Mouse (Mus musculus): ENCODE measurements around the gene Fntb. TPM values are rescaled to one million over a fixed set of nuclear protein-coding genes. Genes with fewer than 3 reads are reported as not detected.

The Fntb gene
- polyA plus RNA-seq, 1 experiment from 2014 or later, result 35.2 TPM

DNA sequence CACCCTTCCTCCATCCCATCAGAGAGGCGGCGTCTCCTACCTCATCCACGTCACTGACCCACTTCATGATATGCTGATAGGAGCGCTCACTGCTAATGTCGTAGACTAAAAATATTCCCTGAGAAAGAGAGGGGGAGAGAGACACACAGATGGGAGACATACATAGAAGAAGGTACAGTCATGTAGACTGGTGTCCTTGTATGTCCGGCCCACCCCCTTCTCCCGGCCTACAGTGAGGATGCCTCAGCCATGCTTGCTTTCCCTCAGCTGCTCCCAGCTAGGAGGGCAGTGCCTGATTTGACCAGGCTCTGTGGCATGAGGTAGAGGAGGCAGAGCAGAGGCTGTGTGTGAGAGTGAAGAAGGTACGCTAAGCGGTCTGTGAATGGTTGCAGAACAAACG is 37.6 kb downstream of the Fntb start:
- Histone ChIP-seq H3K36me3 (replicated peaks) (no peaks in the 10 kb centered on the region), H3K27ac (no peak overlapping the region), H3K9me3 (no peaks in the 10 kb centered on the region), H3K9ac (no peak overlapping the region), H3K4me2 (no peak overlapping the region), H3K4me1 (peaks cover 3% of the 10 kb centered on the region; the same call in 1 of the 2 replicates), H3K4me3 (replicated peaks) (no peak overlapping the region), H3K27me3 (no peaks in the 10 kb centered on the region)
- 92% methylated on average over 10 of the region's 10 CpGs for WGBS
- no peak for ATAC-seq (ENCODE audit: low FRiP score)

DNA sequence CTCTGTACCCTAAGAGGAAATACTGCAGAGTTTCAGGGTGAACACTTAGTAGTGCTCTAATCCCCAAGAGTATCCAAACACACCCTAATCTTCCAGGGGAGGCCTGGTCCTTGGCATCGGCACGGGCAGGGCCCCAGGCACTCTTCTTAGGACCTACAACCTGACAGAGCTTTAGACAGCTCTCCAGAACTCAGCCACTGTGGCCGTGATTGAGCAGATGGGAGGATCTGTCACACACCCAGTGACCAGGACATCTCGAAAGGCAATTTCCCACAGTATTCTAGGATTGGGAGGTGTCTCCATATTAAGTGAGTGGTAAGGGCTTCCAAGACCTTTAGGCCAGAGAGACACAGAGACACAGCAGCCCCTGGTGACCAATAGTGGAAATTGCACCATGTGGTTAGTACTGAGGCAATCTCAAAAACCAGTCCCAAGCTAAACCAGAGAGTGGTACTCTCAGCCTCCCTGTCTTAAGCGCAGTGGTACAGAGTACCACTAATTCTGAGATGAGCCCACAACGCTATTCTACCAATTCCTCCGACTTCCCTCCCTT is 38.4 kb downstream of the Fntb start:
- Histone ChIP-seq H3K27ac (no peak overlapping the region), H3K36me3 (replicated peaks) (no peaks in the 10 kb centered on the region), H3K27me3 (no peaks in the 10 kb centered on the region), H3K9me3 (no peaks in the 10 kb centered on the region), H3K4me1 (0 out of 2 replicates have a peak, but pooled peaks cover under 1% of the 10 kb centered on the region), H3K9ac (no peak overlapping the region), H3K4me2 (no peak overlapping the region), H3K4me3 (replicated peaks) (no peak overlapping the region)
- WGBS, result 57% methylated on average over 7 of the region's 7 CpGs
- ATAC-seq (ENCODE audit: low FRiP score), result peak; percentile 36

GRCm38 (mm10) chr12:76805056-76805811 is 39.8 kb downstream of the Fntb start:
- Histone ChIP-seq H3K9ac (no peak overlapping the region), H3K27ac (no peak overlapping the region), H3K9me3 (no peaks in the 10 kb centered on the region), H3K36me3 (replicated peaks) (no peaks in the 10 kb centered on the region), H3K27me3 (no peaks in the 10 kb centered on the region), H3K4me2 (no peak overlapping the region), H3K4me1 (no peaks in the 10 kb centered on the region), H3K4me3 (replicated peaks) (no peak overlapping the region)
- WGBS, result 90% methylated on average over 10 of the region's 10 CpGs
- ATAC-seq (ENCODE audit: low FRiP score), result no peak

- no peaks in the 10 kb centered on the region for H3K9me3 ChIP-seq
Measured at GRCm38 (mm10) chr12:76807796-76808195, 42.4 kb downstream of the Fntb start.

DNA sequence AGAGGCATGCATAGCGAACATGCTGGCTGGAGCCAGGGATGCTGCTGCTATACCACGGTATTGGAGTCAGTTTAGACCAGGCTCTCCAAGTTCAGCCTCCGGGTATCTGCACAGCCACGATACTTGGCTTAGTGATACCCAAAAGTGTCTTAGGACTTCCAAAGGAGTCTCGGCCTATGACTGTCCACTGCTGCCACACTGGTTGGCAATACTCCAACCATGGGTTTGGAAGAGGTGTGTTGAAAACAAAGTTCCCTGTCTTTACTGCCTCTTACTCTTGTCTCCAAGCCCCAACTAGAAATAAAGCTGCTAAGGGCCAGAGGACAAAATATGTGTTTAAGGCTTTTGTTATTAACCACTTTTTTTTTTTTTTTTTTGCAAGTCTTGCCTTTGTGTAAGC is 45.1 kb downstream of the Fntb start:
- Histone ChIP-seq H3K9me3 (no peaks in the 10 kb centered on the region), H3K4me2 (no peak overlapping the region), H3K27me3 (no peaks in the 10 kb centered on the region), H3K36me3 (replicated peaks) (no peaks in the 10 kb centered on the region), H3K9ac (no peak overlapping the region), H3K4me1 (no peaks in the 10 kb centered on the region), H3K4me3 (replicated peaks) (no peak overlapping the region), H3K27ac (no peak overlapping the region)
- 94% methylated on average over 5 of the region's 5 CpGs for WGBS
- ATAC-seq (ENCODE audit: low FRiP score), result no peak

More at GRCm38 (mm10) chr12:76807796-76808195, 42.4 kb downstream of the Fntb start:
- Histone ChIP-seq H3K4me2 (no peak overlapping the region), H3K27ac (no peak overlapping the region), H3K4me1 (no peaks in the 10 kb centered on the region), H3K27me3 (no peaks in the 10 kb centered on the region), H3K36me3 (replicated peaks) (no peaks in the 10 kb centered on the region), H3K4me3 (replicated peaks) (no peak overlapping the region), H3K9ac (no peak overlapping the region)
- WGBS, result 82% methylated on average over 10 of the region's 10 CpGs
- no peak for ATAC-seq (ENCODE audit: low FRiP score)

GRCm38 (mm10) chr12:76811006-76811405 is 45.6 kb downstream of the Fntb start:
- 93% methylated on average over 4 of the region's 4 CpGs for WGBS
- H3K27me3 ChIP-seq, result 0 out of 2 replicates have a peak, but pooled peaks cover 1% of the 10 kb centered on the region

GRCm38 (mm10) chr12:76813543-76813942 is 48.2 kb downstream of the Fntb start:
- H3K27ac ChIP-seq, result no peak overlapping the region
- H3K4me1 ChIP-seq, result peaks cover 15% of the 10 kb centered on the region
- 85% methylated on average over 10 of the region's 10 CpGs for WGBS
- no peak overlapping the region for H3K9ac ChIP-seq
- H3K36me3 ChIP-seq (replicated peaks), result no peaks in the 10 kb centered on the region
- H3K4me2 ChIP-seq, result no peak overlapping the region
- H3K4me3 ChIP-seq (replicated peaks), result no peak overlapping the region
- no peak for ATAC-seq (ENCODE audit: low FRiP score)
- 0 out of 2 replicates have a peak, but pooled peaks cover 12% of the 10 kb centered on the region for H3K27me3 ChIP-seq
- no peaks in the 10 kb centered on the region for H3K9me3 ChIP-seq

More at GRCm38 (mm10) chr12:76811006-76811405, 45.6 kb downstream of the Fntb start:
- Histone ChIP-seq H3K36me3 (replicated peaks) (no peaks in the 10 kb centered on the region), H3K4me3 (replicated peaks) (no peak overlapping the region), H3K4me2 (no peak overlapping the region), H3K4me1 (no peaks in the 10 kb centered on the region), H3K27ac (no peak overlapping the region), H3K9me3 (no peaks in the 10 kb centered on the region), H3K9ac (no peak overlapping the region)
- ATAC-seq (ENCODE audit: low FRiP score), result no peak

GRCm38 (mm10) chr12:76814120-76814519 is 48.7 kb downstream of the Fntb start:
- 80% methylated on average over 2 of the region's 2 CpGs for WGBS
- ATAC-seq (ENCODE audit: low FRiP score), result no peak
- Histone ChIP-seq H3K27me3 (peaks cover 15% of the 10 kb centered on the region), H3K4me3 (replicated peaks) (no peak overlapping the region), H3K4me2 (no peak overlapping the region), H3K36me3 (replicated peaks) (no peaks in the 10 kb centered on the region), H3K4me1 (peaks cover 15% of the 10 kb centered on the region), H3K9me3 (no peaks in the 10 kb centered on the region), H3K9ac (no peak overlapping the region), H3K27ac (no peak overlapping the region)

- Histone ChIP-seq H3K4me1 (peaks cover 32% of the 10 kb centered on the region), H3K9me3 (no peaks in the 10 kb centered on the region), H3K27me3 (peaks cover 38% of the 10 kb centered on the region), H3K27ac (no peak overlapping the region), H3K4me3 (replicated peaks) (no peak overlapping the region), H3K9ac (no peak overlapping the region), H3K4me2 (no peak overlapping the region), H3K36me3 (replicated peaks) (no peaks in the 10 kb centered on the region)
- no peak for ATAC-seq (ENCODE audit: low FRiP score)
- 61% methylated on average over 4 of the region's 4 CpGs for WGBS
Measured at GRCm38 (mm10) chr12:76816720-76817119, 51.3 kb downstream of the Fntb start.

GRCm38 (mm10) chr12:76817176-76817575 is 51.8 kb downstream of the Fntb start:
- Histone ChIP-seq H3K4me1 (peaks cover 33% of the 10 kb centered on the region), H3K27ac (no peak overlapping the region), H3K4me2 (no peak overlapping the region), H3K27me3 (peaks cover 40% of the 10 kb centered on the region), H3K9ac (no peak overlapping the region), H3K36me3 (replicated peaks) (no peaks in the 10 kb centered on the region), H3K4me3 (replicated peaks) (no peak overlapping the region), H3K9me3 (no peaks in the 10 kb centered on the region)
- 61% methylated on average over 4 of the region's 4 CpGs for WGBS
- ATAC-seq (ENCODE audit: low FRiP score), result no peak

GRCm38 (mm10) chr12:76818120-76818519 is 52.7 kb downstream of the Fntb start:
- 60% methylated on average over 4 of the region's 4 CpGs for WGBS
- Histone ChIP-seq H3K36me3 (replicated peaks) (no peaks in the 10 kb centered on the region), H3K27me3 (peaks cover 46% of the 10 kb centered on the region), H3K9me3 (no peaks in the 10 kb centered on the region), H3K4me1 (peaks cover 36% of the 10 kb centered on the region), H3K9ac (no peak overlapping the region), H3K27ac (no peak overlapping the region), H3K4me3 (replicated peaks) (no peak overlapping the region), H3K4me2 (no peak overlapping the region)
- ATAC-seq (ENCODE audit: low FRiP score), result no peak

DNA sequence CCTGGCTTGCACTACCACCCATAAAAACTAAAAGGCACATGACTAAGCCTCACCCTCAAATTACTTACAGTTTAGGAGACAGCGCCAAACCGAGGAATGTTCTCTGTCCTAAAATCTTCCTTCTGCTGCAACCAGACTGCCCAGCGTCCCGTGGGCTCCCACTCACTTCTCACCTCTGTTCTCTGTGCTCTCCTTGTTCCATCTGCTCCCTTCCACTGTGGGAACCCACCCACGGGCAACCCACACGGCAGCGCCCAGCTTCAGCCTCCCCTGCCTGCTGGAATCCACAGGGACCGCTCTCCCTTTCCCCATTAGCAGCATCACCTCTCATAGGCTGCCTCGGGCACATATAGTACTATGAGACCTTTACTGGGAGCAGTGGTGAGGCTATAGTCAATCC is 53.5 kb downstream of the Fntb start:
- Histone ChIP-seq H3K9me3 (no peaks in the 10 kb centered on the region), H3K9ac (no peak overlapping the region), H3K27ac (no peak overlapping the region), H3K4me1 (peaks cover 36% of the 10 kb centered on the region), H3K4me2 (no peak overlapping the region), H3K4me3 (replicated peaks) (no peak overlapping the region), H3K36me3 (replicated peaks) (no peaks in the 10 kb centered on the region), H3K27me3 (peaks cover 53% of the 10 kb centered on the region)
- ATAC-seq (ENCODE audit: low FRiP score), result no peak
- WGBS, result 88% methylated on average over 9 of the region's 9 CpGs

GRCm38 (mm10) chr12:76819816-76820215 is 54.4 kb downstream of the Fntb start:
- H3K4me2 ChIP-seq, result no peak overlapping the region
- ATAC-seq (ENCODE audit: low FRiP score), result no peak
- no peak overlapping the region for H3K27ac ChIP-seq
- H3K4me1 ChIP-seq, result peaks cover 36% of the 10 kb centered on the region
- H3K9ac ChIP-seq, result no peak overlapping the region
- peaks cover 58% of the 10 kb centered on the region for H3K27me3 ChIP-seq
- no peaks in the 10 kb centered on the region for H3K36me3 ChIP-seq (replicated peaks)
- WGBS, result 57% methylated on average over 6 of the region's 6 CpGs
- no peak overlapping the region for H3K4me3 ChIP-seq (replicated peaks)
- no peaks in the 10 kb centered on the region for H3K9me3 ChIP-seq

Data from forebrain, embryonic 12.5 days (tissue).